Mouse (Mus musculus): ENCODE data around the gene Itga1. TPM values are rescaled to one million over a fixed set of nuclear protein-coding genes. Genes with fewer than 3 reads are reported as not detected.

Gene Itga1
- polyA plus RNA-seq, 1 experiment from 2014 or later, result 3.8 TPM

- no peak overlapping the region for H3K4me2 ChIP-seq (replicated peaks)
- no peak for ATAC-seq (ENCODE audit: insufficient number of reproducible peaks, insufficient read depth, low FRiP score, low TSS enrichment)
- 95% methylated on average over 3 of the region's 3 CpGs for WGBS
Measured at GRCm38 (mm10) chr13:114971905-114972304, 129.9 kb downstream of the Itga1 start.

GRCm38 (mm10) chr13:114964233-114964632, 137.5 kb downstream of the Itga1 start:
- Histone ChIP-seq H3K4me2 (replicated peaks) (no peak overlapping the region), H3K27ac (no peak overlapping the region), H3K9ac (no peak overlapping the region), H3K4me3 (no peak overlapping the region), H3K27me3 (no peaks in the 10 kb centered on the region), H3K9me3 (no peaks in the 10 kb centered on the region), H3K4me1 (no peaks in the 10 kb centered on the region), H3K36me3 (no peaks in the 10 kb centered on the region)
- no peak for ATAC-seq (ENCODE audit: insufficient number of reproducible peaks, insufficient read depth, low FRiP score, low TSS enrichment)
- WGBS, result 18% methylated on average over 2 of the region's 2 CpGs

More at GRCm38 (mm10) chr13:114971905-114972304, 129.9 kb downstream of the Itga1 start:
- Histone ChIP-seq H3K27me3 (no peaks in the 10 kb centered on the region), H3K27ac (no peak overlapping the region), H3K9ac (no peak overlapping the region), H3K36me3 (no peaks in the 10 kb centered on the region), H3K9me3 (no peaks in the 10 kb centered on the region), H3K4me3 (no peak overlapping the region), H3K4me1 (no peaks in the 10 kb centered on the region)

GRCm38 (mm10) chr13:114954516-114954915, 147.2 kb downstream of the Itga1 start:
- H3K4me1 ChIP-seq, result no peaks in the 10 kb centered on the region
- no peaks in the 10 kb centered on the region for H3K36me3 ChIP-seq
- no peaks in the 10 kb centered on the region for H3K27me3 ChIP-seq
- ATAC-seq (ENCODE audit: insufficient number of reproducible peaks, insufficient read depth, low FRiP score, low TSS enrichment), result no peak
- H3K4me3 ChIP-seq, result no peak overlapping the region
- H3K9ac ChIP-seq, result no peak overlapping the region
- no peak overlapping the region for H3K4me2 ChIP-seq (replicated peaks)
- H3K27ac ChIP-seq, result no peak overlapping the region
- no peaks in the 10 kb centered on the region for H3K9me3 ChIP-seq

- Histone ChIP-seq H3K4me2 (replicated peaks) (no peak overlapping the region), H3K9ac (no peak overlapping the region), H3K36me3 (no peaks in the 10 kb centered on the region), H3K27ac (no peak overlapping the region), H3K4me3 (no peak overlapping the region), H3K4me1 (peaks cover 8% of the 10 kb centered on the region), H3K27me3 (peaks cover 12% of the 10 kb centered on the region; the same call in 1 of the 2 replicates), H3K9me3 (no peaks in the 10 kb centered on the region)
- WGBS, result 84% methylated on average over 7 of the region's 7 CpGs
- no peak for ATAC-seq (ENCODE audit: insufficient number of reproducible peaks, insufficient read depth, low FRiP score, low TSS enrichment)
Measured at GRCm38 (mm10) chr13:114933541-114933940, 168.2 kb downstream of the Itga1 start.

GRCm38 (mm10) chr13:114931775-114932294, 169.9 kb downstream of the Itga1 start, which contains the start of gene Itga2:
Gene Itga2 (minus strand): TSS chr13:114932100.
- Histone ChIP-seq H3K4me3 (peak within 1 kb of the TSS; percentile 43), H3K27me3 (peaks cover 12% of the 10 kb centered on the region; the same call in 1 of the 2 replicates), H3K9ac (peak within 1 kb of the TSS; percentile 42; the same call in 1 of the 2 replicates), H3K36me3 (no peaks in the 10 kb centered on the region), H3K9me3 (no peaks in the 10 kb centered on the region), H3K4me1 (peaks cover 8% of the 10 kb centered on the region), H3K4me2 (replicated peaks) (peak within 1 kb of the TSS; percentile 63), H3K27ac (no peak within 1 kb of the TSS)
- ATAC-seq (ENCODE audit: insufficient number of reproducible peaks, insufficient read depth, low FRiP score, low TSS enrichment), result peak; percentile 69
- WGBS, result 2% methylated on average over 28 of the region's 28 CpGs

GRCm38 (mm10) chr13:114930996-114931649, 170.6 kb downstream of the Itga1 start:
- no peak for ATAC-seq (ENCODE audit: insufficient number of reproducible peaks, insufficient read depth, low FRiP score, low TSS enrichment)
- H3K9ac ChIP-seq, result peak overlapping the region; percentile 42; the same call in 1 of the 2 replicates
- peak overlapping the region; percentile 63 for H3K4me2 ChIP-seq (replicated peaks)
- H3K36me3 ChIP-seq, result no peaks in the 10 kb centered on the region
- 1% methylated on average over 10 of the region's 10 CpGs for WGBS
- H3K27me3 ChIP-seq, result peaks cover 12% of the 10 kb centered on the region; the same call in 1 of the 2 replicates
- H3K4me3 ChIP-seq, result peak overlapping the region; percentile 43
- H3K27ac ChIP-seq, result no peak overlapping the region
- peaks cover 8% of the 10 kb centered on the region for H3K4me1 ChIP-seq
- H3K9me3 ChIP-seq, result no peaks in the 10 kb centered on the region

GRCm38 (mm10) chr13:114924785-114925184, 177.0 kb downstream of the Itga1 start:
- no peak overlapping the region for H3K4me2 ChIP-seq (replicated peaks)
- H3K36me3 ChIP-seq, result no peaks in the 10 kb centered on the region
- no peaks in the 10 kb centered on the region for H3K27me3 ChIP-seq
- no peak overlapping the region for H3K4me3 ChIP-seq
- no peak overlapping the region for H3K27ac ChIP-seq
- H3K9ac ChIP-seq, result no peak overlapping the region
- WGBS, result 94% methylated on average over 1 of the region's 1 CpGs
- H3K4me1 ChIP-seq, result no peaks in the 10 kb centered on the region
- ATAC-seq (ENCODE audit: insufficient number of reproducible peaks, insufficient read depth, low FRiP score, low TSS enrichment), result no peak
- no peaks in the 10 kb centered on the region for H3K9me3 ChIP-seq

GRCm38 (mm10) chr13:114923331-114923730, 178.4 kb downstream of the Itga1 start:
- Histone ChIP-seq H3K4me2 (replicated peaks) (no peak overlapping the region), H3K27me3 (no peaks in the 10 kb centered on the region), H3K36me3 (no peaks in the 10 kb centered on the region), H3K9me3 (no peaks in the 10 kb centered on the region), H3K9ac (no peak overlapping the region), H3K4me1 (no peaks in the 10 kb centered on the region), H3K4me3 (no peak overlapping the region), H3K27ac (no peak overlapping the region)
- 51% methylated on average over 9 of the region's 9 CpGs for WGBS
- ATAC-seq (ENCODE audit: insufficient number of reproducible peaks, insufficient read depth, low FRiP score, low TSS enrichment), result 0 out of 2 replicates have a peak, but pooled peaks have one; percentile 52

GRCm38 (mm10) chr13:114915767-114916166, 186.0 kb downstream of the Itga1 start:
- Histone ChIP-seq H3K9ac (no peak overlapping the region), H3K27ac (no peak overlapping the region), H3K9me3 (no peaks in the 10 kb centered on the region), H3K4me3 (no peak overlapping the region), H3K27me3 (no peaks in the 10 kb centered on the region), H3K4me2 (replicated peaks) (no peak overlapping the region), H3K36me3 (no peaks in the 10 kb centered on the region), H3K4me1 (no peaks in the 10 kb centered on the region)
- no peak for ATAC-seq (ENCODE audit: insufficient number of reproducible peaks, insufficient read depth, low FRiP score, low TSS enrichment)
- 63% methylated on average over 5 of the region's 5 CpGs for WGBS

- WGBS, result 80% methylated on average over 4 of the region's 4 CpGs
Measured at GRCm38 (mm10) chr13:114914963-114915362, 186.8 kb downstream of the Itga1 start.

GRCm38 (mm10) chr13:114914559-114914958, 187.2 kb downstream of the Itga1 start:
- no peak for ATAC-seq (ENCODE audit: insufficient number of reproducible peaks, insufficient read depth, low FRiP score, low TSS enrichment)
- Histone ChIP-seq H3K36me3 (no peaks in the 10 kb centered on the region), H3K4me1 (no peaks in the 10 kb centered on the region), H3K9me3 (no peaks in the 10 kb centered on the region), H3K4me3 (no peak overlapping the region), H3K4me2 (replicated peaks) (no peak overlapping the region), H3K9ac (no peak overlapping the region), H3K27me3 (no peaks in the 10 kb centered on the region), H3K27ac (no peak overlapping the region)
- 85% methylated on average over 4 of the region's 4 CpGs for WGBS

More at GRCm38 (mm10) chr13:114914963-114915362, 186.8 kb downstream of the Itga1 start:
- Histone ChIP-seq H3K36me3 (no peaks in the 10 kb centered on the region), H3K4me2 (replicated peaks) (no peak overlapping the region), H3K9me3 (no peaks in the 10 kb centered on the region), H3K4me3 (no peak overlapping the region), H3K27ac (no peak overlapping the region), H3K4me1 (no peaks in the 10 kb centered on the region), H3K9ac (no peak overlapping the region), H3K27me3 (no peaks in the 10 kb centered on the region)
- ATAC-seq (ENCODE audit: insufficient number of reproducible peaks, insufficient read depth, low FRiP score, low TSS enrichment), result no peak

- Histone ChIP-seq H3K4me3 (no peak overlapping the region), H3K9me3 (no peaks in the 10 kb centered on the region), H3K4me2 (replicated peaks) (no peak overlapping the region), H3K4me1 (no peaks in the 10 kb centered on the region), H3K27me3 (no peaks in the 10 kb centered on the region), H3K9ac (no peak overlapping the region), H3K27ac (no peak overlapping the region), H3K36me3 (no peaks in the 10 kb centered on the region)
- ATAC-seq (ENCODE audit: insufficient number of reproducible peaks, insufficient read depth, low FRiP score, low TSS enrichment), result no peak
- WGBS, result 85% methylated on average over 9 of the region's 9 CpGs
Measured at GRCm38 (mm10) chr13:114910629-114911028, 191.1 kb downstream of the Itga1 start.
